Mouse (Mus musculus): ENCODE measurements around the gene Nufip2.

- no peak for TF ChIP-seq CTCF (IDR thresholded peaks at IDR 0.05; ENCODE audit: low read depth, low read length)
- TF ChIP-seq GATA1 (IDR thresholded peaks at IDR 0.05; ENCODE audit: borderline replicate concordance, low read length) = no peak
- TF ChIP-seq GATA2 (IDR thresholded peaks at IDR 0.05; ENCODE audit: borderline replicate concordance, low read depth, low read length) = no peak
These were observed 39.2 kb downstream of the Nufip2 start, which contains the start of gene Cryba1 for GRCm38 (mm10) chr11:77725183-77725582.

Measured in G1E (cell line).